Comparison of ENCODE assay signal across 8 mouse cellular contexts in the genomic region with DNA sequence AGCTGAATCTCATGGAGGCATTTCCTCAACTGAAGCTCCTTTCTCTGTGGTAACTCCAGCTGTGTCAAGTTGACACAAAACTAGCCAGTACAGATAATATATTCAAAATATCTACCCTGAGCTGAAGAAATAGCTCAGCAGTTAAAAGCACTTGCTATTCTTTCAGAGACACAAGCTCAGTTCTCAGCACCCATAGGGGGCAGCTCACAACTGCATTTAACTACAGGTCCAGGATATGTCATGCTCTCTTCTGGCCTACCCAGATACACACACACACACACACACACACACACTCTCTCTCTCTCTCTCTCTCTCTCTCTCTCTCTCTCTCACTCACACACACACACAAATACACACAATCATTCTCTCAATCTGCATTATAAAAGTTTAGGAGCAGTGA.
A peak's percentile ranks its signal among the peaks of the same experiment; 100 is the strongest.
DNase-seq lines count a peak whose midpoint lies in the region; ATAC-seq and TF ChIP-seq lines count a peak whose summit lies in the region.
"Not testable (repeated sequence)": the region's sequence is repeated elsewhere in the genome, so short reads cannot be mapped to it uniquely, and the experiment has no call there.

No protein-coding gene starts in this region.

- not testable (repeated sequence) for H3K27me3 ChIP-seq in CH12.LX (replicated peaks); liver, embryonic 13.5 days; liver, postnatal 0 days (ENCODE audit: insufficient read depth, low read length); midbrain, embryonic 11.5 days (ENCODE audit: control insufficient read depth, insufficient read depth, low read length)

- not testable (repeated sequence) for TF ChIP-seq POLR2A in CH12.LX (IDR thresholded peaks at IDR 0.05; ENCODE audit: low read depth, low read length)

- not testable (repeated sequence) for H3K27ac ChIP-seq in CH12.LX (ENCODE audit: insufficient read depth, low read depth); liver, embryonic 13.5 days; liver, postnatal 0 days (ENCODE audit: low read depth); midbrain, embryonic 11.5 days (ENCODE audit: low read depth, low read length)

- H3K4me3 ChIP-seq in CH12.LX (replicated peaks in 1 of 3; ENCODE audit: low read depth in 2 of 3, low read length in 2 of 3, poor library complexity in 1 of 3); liver, embryonic 13.5 days (replicated peaks); liver, postnatal 0 days (ENCODE audit: low read depth, low read length); midbrain, embryonic 11.5 days (ENCODE audit: low read depth, low read length): not testable (repeated sequence)

- DNase-seq in A20 (ENCODE audit: low read depth, low spot score) (peak; percentile 52), CH12.LX (ENCODE audit: extremely low read depth) (peak; percentile 4)
- peak; percentile 57 for DNase-seq in CD4-positive, CD25-positive, alpha-beta regulatory T cell, adult 2 months (ENCODE audit: low read depth, low spot score)
- not testable (repeated sequence) for DNase-seq in liver, embryonic 13.5 days; liver, postnatal 0 days
- DNase-seq in midbrain, embryonic 11.5 days (ENCODE audit: low spot score, missing footprints), result peak; percentile 12

- H3K36me3 ChIP-seq in CH12.LX (replicated peaks in 1 of 2; ENCODE audit: control insufficient read depth in 1 of 2, insufficient read depth in 1 of 2, low read length in 1 of 2); liver, embryonic 13.5 days; liver, postnatal 0 days (replicated peaks; ENCODE audit: insufficient read depth, low read length); midbrain, embryonic 11.5 days (ENCODE audit: control insufficient read depth, insufficient read depth, low read length): not testable (repeated sequence)

- H3K9me3 ChIP-seq in CH12.LX (replicated peaks; ENCODE audit: low read length); liver, embryonic 13.5 days (replicated peaks); liver, postnatal 0 days (ENCODE audit: low read length); midbrain, embryonic 11.5 days (ENCODE audit: control insufficient read depth, low read length): not testable (repeated sequence)

- dilution Hi-C loops in CH12.LX (cut with MboI; ENCODE audit: extremely low pct_ligation_motif_present, extremely low pct_unique_long_range_greater_than_20kb, low sequenced_read_pairs), result not testable (repeated sequence)

- TF ChIP-seq EP300 in CH12.LX (IDR thresholded peaks at IDR 0.05; ENCODE audit: low read length); liver, postnatal 0 days (IDR thresholded peaks at IDR 0.05; ENCODE audit: low read depth): not testable (repeated sequence)

- TF ChIP-seq CTCF in CH12.LX (conservative IDR thresholded peaks at IDR 0.05 in 1 of 2, IDR thresholded peaks at IDR 0.05 in 1 of 2; ENCODE audit: low read depth in 2 of 2, low read length in 2 of 2), result 0 out of 4 replicates have a peak, but pooled peaks of 1 of the 2 experiments have one; percentile 12
- TF ChIP-seq CTCF in liver, postnatal 0 days (IDR thresholded peaks at IDR 0.05; ENCODE audit: low read depth), result peak; percentile 15; the same call in 1 of the 2 replicates

- H3K9ac ChIP-seq in CH12.LX (ENCODE audit: insufficient read depth, low read depth); liver, embryonic 13.5 days; liver, postnatal 0 days (replicated peaks); midbrain, embryonic 11.5 days (ENCODE audit: low read length): not testable (repeated sequence)

- TF ChIP-seq RAD21 in CH12.LX (IDR thresholded peaks at IDR 0.05; ENCODE audit: low read depth, low read length), result not testable (repeated sequence)

- not testable (repeated sequence) for H3K4me2 ChIP-seq in CH12.LX (ENCODE audit: insufficient read depth, low read depth, poor library complexity, severe bottlenecking); liver, embryonic 13.5 days; liver, postnatal 0 days (ENCODE audit: low read depth, low read length); midbrain, embryonic 11.5 days

- H3K79me2 ChIP-seq in CH12.LX (replicated peaks; ENCODE audit: control insufficient read depth, extremely low read depth, insufficient read depth, poor library complexity, severe bottlenecking), result not testable (repeated sequence)

- not testable (repeated sequence) for H3K4me1 ChIP-seq in CH12.LX (ENCODE audit: control insufficient read depth in 1 of 2, insufficient read depth in 2 of 2); liver, postnatal 0 days (ENCODE audit: insufficient read depth); midbrain, embryonic 11.5 days (ENCODE audit: control insufficient read depth, insufficient read depth, low read length)
- peaks cover 32% of the 10 kb centered on the region for H3K4me1 ChIP-seq in liver, embryonic 13.5 days (replicated peaks)

- ATAC-seq in erythroblast, adult 5-6 weeks (replicated peaks; ENCODE audit: low FRiP score, poor library complexity, severe bottlenecking), result peak; percentile 55; the same call in 1 of the 2 replicates
- ATAC-seq in inflammation-experienced regulatory T-cells, adult 6 months, result peak; percentile 71
- ATAC-seq in liver, embryonic 13.5 days (ENCODE audit: low read depth), result 0 out of 2 replicates have a peak, but pooled peaks have one; percentile 47
- ATAC-seq in liver, postnatal 0 days; midbrain, embryonic 11.5 days (ENCODE audit: low FRiP score): not testable (repeated sequence)

- in situ Hi-C loops in CH12.LX (cut with MboI; ENCODE audit: low pct_ligation_motif_present, low pct_unique_long_range_greater_than_20kb, low sequenced_read_pairs), result not testable (repeated sequence)
